Mouse (Mus musculus) ovary, adult 10 weeks (tissue): ENCODE results near the gene Lrrc58. TPM values are rescaled to one million over a fixed set of nuclear protein-coding genes. Genes with fewer than 3 reads are reported as not detected.

Source experiments
- polyA plus RNA-seq: library from polyadenylated mRNA; stranded (reverse); fragments of 350-450 nt; fragmentation: Illumina TruSeq; extraction: RNeasy Lipid Tissue Mini Kit (QIAGEN cat#74804); gene quantifications from one replicate; pipeline ENCODE4 v1.2.3, GENCODE M21; 2014

Lrrc58 gene
- 112 TPM for polyA plus RNA-seq

DNA sequence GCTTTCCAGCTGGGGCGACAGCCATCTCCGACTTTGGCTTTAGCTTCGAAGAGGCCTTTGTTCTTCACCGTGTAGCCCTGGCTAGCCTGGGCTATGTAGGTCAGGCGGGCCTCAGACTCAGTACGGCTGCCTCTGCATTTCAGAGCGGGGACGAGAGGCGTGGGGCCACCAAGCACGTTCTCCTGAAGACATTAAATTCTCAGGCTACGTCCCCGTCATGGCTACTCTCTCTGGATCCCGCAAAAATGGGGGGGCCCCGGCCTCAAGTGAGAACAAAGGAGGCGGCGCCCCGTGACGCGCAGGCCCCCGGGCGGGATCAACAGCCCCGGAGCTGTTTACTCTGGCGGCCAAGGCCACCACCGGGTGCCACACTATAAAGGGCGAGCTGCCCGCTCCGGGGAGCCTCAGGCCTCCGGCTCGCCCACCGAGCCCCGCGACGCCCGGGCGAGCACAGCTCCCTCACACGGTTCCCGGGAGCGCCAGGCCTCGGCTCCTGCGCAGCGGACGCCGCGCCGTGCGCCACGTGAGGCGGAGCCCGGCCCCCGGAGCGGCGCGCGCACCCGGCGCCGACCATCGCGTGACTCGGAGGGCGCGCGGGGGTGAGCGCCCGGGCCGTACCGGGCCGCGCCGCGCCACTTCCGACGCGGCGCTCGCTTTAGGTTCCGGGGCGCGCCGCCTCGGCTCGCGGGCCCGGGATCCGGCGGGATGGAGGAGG, at the start of gene Lrrc58:
Gene Lrrc58, plus strand, starts transcription at position 599 of the 715 bp plus-strand sequence.

DNA sequence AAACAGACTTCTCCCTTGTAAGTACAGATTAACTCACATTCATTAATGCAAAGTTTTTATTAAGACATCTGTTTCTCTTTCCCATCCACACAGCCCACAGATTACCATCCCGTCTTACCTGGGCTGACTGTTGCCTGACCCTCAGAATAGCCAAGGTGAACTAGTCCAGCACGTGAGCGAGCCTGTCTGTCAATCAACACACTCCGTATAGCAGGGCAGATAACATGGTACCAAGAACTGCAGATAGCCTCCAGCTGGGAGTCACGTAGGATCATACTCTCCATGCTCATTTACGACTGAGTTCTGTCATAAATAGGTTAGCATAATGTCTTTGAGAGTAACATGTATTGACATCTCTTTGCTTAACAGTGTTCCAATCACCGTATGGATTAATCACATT, 7.2 kb upstream of the Lrrc58 start, which contains the start of gene Gm36028:
Gene Gm36028, minus strand, starts transcription at position 118 of the 400 bp plus-strand sequence.

DNA sequence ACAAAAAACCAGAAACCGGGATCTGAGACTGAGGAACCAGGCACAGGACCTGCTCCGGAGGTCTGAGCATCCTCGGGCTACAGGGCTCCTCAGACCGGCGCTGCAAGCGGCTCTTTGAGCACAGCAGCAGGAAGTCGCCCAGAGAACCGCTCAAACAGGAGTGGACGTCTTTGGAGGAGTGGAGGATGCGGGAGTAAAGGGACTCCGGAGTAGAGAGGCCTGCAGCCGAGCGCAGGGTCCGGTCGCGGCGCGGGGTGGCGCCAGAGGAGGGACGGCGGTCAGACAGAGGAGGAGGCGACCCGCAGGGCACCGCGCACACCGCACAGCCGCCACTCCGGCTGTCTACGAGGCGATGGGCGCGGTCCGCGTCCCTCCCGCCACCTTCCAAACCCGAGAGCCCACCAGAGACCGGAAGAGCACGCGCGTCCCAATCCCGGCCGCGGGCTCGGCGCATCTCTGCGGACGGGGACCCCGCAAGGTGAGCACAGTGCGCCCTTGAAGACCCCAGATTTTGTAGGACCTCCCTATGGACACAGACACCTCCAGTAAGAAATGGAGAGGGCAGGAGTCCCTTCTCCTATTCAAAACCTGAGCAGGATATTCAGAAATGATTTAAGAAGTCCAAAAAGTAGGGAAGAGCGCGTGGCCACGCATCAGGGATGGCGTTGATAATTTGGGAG, 48.1 kb downstream of the Lrrc58 start, which contains the start of gene Gpr156:
Gene Gpr156, plus strand, starts transcription at position 359 of the 680 bp plus-strand sequence.

Other genes starting within 250 kb of the Lrrc58 start
- gene Ndufb4, start 213.9 kb upstream of the Lrrc58 start, polyA plus RNA-seq: 213 TPM
- gene Fstl1, start 91.5 kb upstream of the Lrrc58 start, polyA plus RNA-seq: 108 TPM
- not detected for gene Gm36028, start 7.2 kb upstream of the Lrrc58 start, polyA plus RNA-seq
- gene Gpr156, start 48.1 kb downstream of the Lrrc58 start, polyA plus RNA-seq: 0.11 TPM
- 111 TPM for gene Gsk3b, start 220.6 kb downstream of the Lrrc58 start, polyA plus RNA-seq